Comparison of ENCODE assay signal across 28 mouse cellular contexts in the genomic region with DNA sequence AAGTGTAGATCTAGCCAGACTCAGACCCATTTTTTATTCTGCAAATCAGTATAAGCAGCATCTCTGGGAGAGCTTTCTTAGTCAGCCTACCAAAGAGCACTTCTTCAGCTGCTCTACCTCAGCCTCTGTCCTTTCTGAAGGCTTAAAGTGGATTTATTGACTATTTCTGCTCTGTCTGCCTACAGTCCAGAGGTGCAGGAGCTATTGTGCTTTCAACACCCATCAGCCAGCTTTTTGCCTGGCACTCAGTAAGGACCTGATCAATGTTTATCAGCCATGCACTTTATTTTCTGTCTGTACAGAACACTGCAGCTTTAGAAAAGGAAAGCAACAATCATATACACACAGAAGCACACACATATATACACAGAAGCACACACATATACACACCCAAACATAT.
"Had no signal": no experiment of that assay in that cellular context is flagged by ENCODE, and none has a peak within 500 bp of the region (broad histone marks: within the 10 kb centered on the region; RNA-seq: fewer than 3 reads in every experiment).

No protein-coding gene starts in this region.

- H3K9me3 ChIP-seq: embryonic facial prominence, embryonic 10.5 days; embryonic facial prominence, embryonic 12.5 days; embryonic facial prominence, embryonic 13.5 days; embryonic facial prominence, embryonic 15.5 days; forebrain, embryonic 10.5 days; forebrain, embryonic 12.5 days; forebrain, embryonic 13.5 days; forebrain, embryonic 15.5 days had no signal

- H3K9ac ChIP-seq: embryonic facial prominence, embryonic 12.5 days; embryonic facial prominence, embryonic 13.5 days; embryonic facial prominence, embryonic 15.5 days; forebrain, embryonic 12.5 days; forebrain, embryonic 13.5 days; forebrain, embryonic 15.5 days; forebrain, postnatal 0 days had no signal

- H3K27me3 ChIP-seq: embryonic facial prominence, embryonic 12.5 days; embryonic facial prominence, embryonic 13.5 days; embryonic facial prominence, embryonic 15.5 days; forebrain, embryonic 12.5 days; forebrain, embryonic 13.5 days; forebrain, embryonic 15.5 days had no signal

- DNase-seq: cerebellum, adult 2 months; cerebellum, adult 8-10 months; cerebellum, adult 9-10 months; cerebellum, adult 9-11 months; cerebellum, postnatal 10 days; cerebellum, postnatal 14 days; cerebellum, postnatal 25 days; cerebellum, postnatal 36 days; embryo, embryonic 11 days; forebrain, postnatal 0 days; gastrocnemius, adult 2 months; gastrocnemius, postnatal 10 days; gastrocnemius, postnatal 14 days; gastrocnemius, postnatal 25 days; gastrocnemius, postnatal 36 days; heart, adult 18-20 months; heart, adult 2 months had no signal

- H3K4me3 ChIP-seq: embryonic facial prominence, embryonic 10.5 days; embryonic facial prominence, embryonic 12.5 days; embryonic facial prominence, embryonic 13.5 days; embryonic facial prominence, embryonic 15.5 days; erythroblast, embryonic 14.5 days; forebrain, embryonic 10.5 days; forebrain, embryonic 12.5 days; forebrain, embryonic 13.5 days; forebrain, embryonic 15.5 days; gastrocnemius, adult 2 months; heart, adult 2 months had no signal

- H3K4me2 ChIP-seq: embryonic facial prominence, embryonic 12.5 days; embryonic facial prominence, embryonic 13.5 days; embryonic facial prominence, embryonic 15.5 days; forebrain, embryonic 12.5 days; forebrain, embryonic 13.5 days; forebrain, embryonic 15.5 days had no signal

- H3K36me3 ChIP-seq: embryonic facial prominence, embryonic 10.5 days; embryonic facial prominence, embryonic 12.5 days; embryonic facial prominence, embryonic 13.5 days; embryonic facial prominence, embryonic 15.5 days; forebrain, embryonic 10.5 days; forebrain, embryonic 12.5 days; forebrain, embryonic 15.5 days had no signal

- H3K4me1 ChIP-seq: embryonic facial prominence, embryonic 10.5 days; embryonic facial prominence, embryonic 12.5 days; embryonic facial prominence, embryonic 13.5 days; embryonic facial prominence, embryonic 15.5 days; forebrain, embryonic 12.5 days; forebrain, embryonic 13.5 days; forebrain, embryonic 15.5 days had no signal

- H3K27ac ChIP-seq: embryonic facial prominence, embryonic 10.5 days; embryonic facial prominence, embryonic 12.5 days; embryonic facial prominence, embryonic 13.5 days; embryonic facial prominence, embryonic 15.5 days; forebrain, embryonic 10.5 days; forebrain, embryonic 12.5 days; forebrain, embryonic 13.5 days; forebrain, embryonic 15.5 days; gastrocnemius, adult 2 months; heart, adult 2 months had no signal

- ATAC-seq: forebrain, embryonic 13.5 days; forebrain, embryonic 14.5 days; forebrain, embryonic 15.5 days; forebrain, embryonic 16.5 days; forebrain, postnatal 0 days had no signal
